Mouse (Mus musculus) lung, postnatal 0 days (tissue): ENCODE data around the gene Cdrt4.

ENCODE experiments used
- CTCF ChIP-seq: IDR thresholded peaks from 2 replicates; pipeline ENCODE4 v1.5.1; 2016; ENCODE audit warnings: antibody characterized with exemption, mild to moderate bottlenecking
- EP300 ChIP-seq: IDR thresholded peaks from 2 replicates; pipeline ENCODE4 v1.6.1; 2016; ENCODE audit warnings: antibody characterized with exemption, mild to moderate bottlenecking, control low read depth

DNA sequence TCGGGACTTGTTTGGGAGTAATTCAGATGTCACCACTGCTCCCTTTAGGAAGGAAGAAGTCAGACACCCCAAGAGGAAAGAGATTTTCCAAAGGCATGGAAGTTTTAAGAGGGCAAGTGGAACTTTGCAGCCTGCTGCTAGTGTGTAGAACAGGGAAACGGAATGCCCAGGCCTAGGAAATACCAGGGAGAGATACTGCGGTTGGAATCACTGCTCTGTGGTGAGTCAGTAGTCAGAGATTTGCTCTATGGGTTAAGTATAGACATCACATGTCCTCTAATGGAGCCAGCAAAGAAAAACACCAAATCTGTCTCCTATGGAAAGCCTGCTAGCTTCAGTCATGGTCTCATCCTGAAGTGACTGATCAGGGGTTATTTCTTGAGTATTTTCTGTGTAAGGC lies 10.8 kb upstream of the Cdrt4 start:
- TF ChIP-seq CTCF: no peak
- TF ChIP-seq EP300: no peak
